Mouse (Mus musculus) C2C12 (cell line): Measurements from ENCODE around the gene Fam107b. TPM values are rescaled to one million over a fixed set of nuclear protein-coding genes. Genes with fewer than 3 reads are reported as not detected.

Experiments
- H3K27me3 ChIP-seq: one replicate; pipeline ENCODE4 v1.6.1; 2011; ENCODE audit not compliant: control insufficient read depth, insufficient read depth, insufficient read length
- H3K36me3 ChIP-seq: one replicate; pipeline ENCODE4 v1.6.1; 2011; ENCODE audit not compliant: control insufficient read depth, insufficient read depth
- H3K4me3 ChIP-seq: one replicate; pipeline ENCODE4 v1.5.1; 2011; ENCODE audit warnings: mild to moderate bottlenecking, control low read depth; ENCODE audit not compliant: poor library complexity, insufficient read depth, severe bottlenecking
- H3K79me2 ChIP-seq: one replicate; pipeline ENCODE4 v1.6.1; 2011; ENCODE audit not compliant: control insufficient read depth, insufficient read depth
- H3K79me3 ChIP-seq: one replicate; pipeline ENCODE4 v1.6.1; 2011; ENCODE audit warnings: low read depth, control low read depth
- H3ac ChIP-seq: one replicate; pipeline ENCODE3; 2011; ENCODE audit warnings: low read depth; ENCODE audit not compliant: control insufficient read depth, insufficient read length
- CEBPB ChIP-seq: IDR thresholded peaks from one replicate; pipeline ENCODE4 v1.6.1; 2011; ENCODE audit warnings: low read depth, mild to moderate bottlenecking, control low read depth, moderate library complexity
- CTCF ChIP-seq: IDR thresholded peaks from one replicate; pipeline ENCODE4 v1.5.1; 2011; ENCODE audit not compliant: control insufficient read depth, insufficient read depth, insufficient read length
- FOSL1 ChIP-seq: IDR thresholded peaks from one replicate; pipeline ENCODE4 v1.8.0; 2011; ENCODE audit warnings: mild to moderate bottlenecking, low read length; ENCODE audit not compliant: poor library complexity, insufficient read depth, severe bottlenecking
- MAX ChIP-seq: IDR thresholded peaks from one replicate; pipeline ENCODE4 v1.6.1; 2011; ENCODE audit warnings: mild to moderate bottlenecking, control low read depth
- MYOD1 ChIP-seq: IDR thresholded peaks from one replicate; pipeline ENCODE4 v1.6.1; 2011; ENCODE audit warnings: low read depth; ENCODE audit not compliant: control insufficient read depth, insufficient read length
- MYOG ChIP-seq: IDR thresholded peaks from one replicate; pipeline ENCODE4 v1.6.1; 2011; ENCODE audit not compliant: control insufficient read depth, insufficient read length; ENCODE audit errors: extremely low read depth
- USF1 ChIP-seq: IDR thresholded peaks from one replicate; pipeline ENCODE4 v1.6.1; 2011; ENCODE audit warnings: low read depth, mild to moderate bottlenecking, control low read depth, moderate library complexity
- polyA plus RNA-seq: library from polyadenylated mRNA; unstranded; fragments of >200 nt; fragmentation: generic; extraction: Trizol; gene quantifications from one replicate; pipeline ENCODE4 v1.2.1, GENCODE M21; 2012; ENCODE audit warnings: missing spikeins

Fam107b gene
- polyA plus RNA-seq, 1 experiment: 16.6 TPM

DNA sequence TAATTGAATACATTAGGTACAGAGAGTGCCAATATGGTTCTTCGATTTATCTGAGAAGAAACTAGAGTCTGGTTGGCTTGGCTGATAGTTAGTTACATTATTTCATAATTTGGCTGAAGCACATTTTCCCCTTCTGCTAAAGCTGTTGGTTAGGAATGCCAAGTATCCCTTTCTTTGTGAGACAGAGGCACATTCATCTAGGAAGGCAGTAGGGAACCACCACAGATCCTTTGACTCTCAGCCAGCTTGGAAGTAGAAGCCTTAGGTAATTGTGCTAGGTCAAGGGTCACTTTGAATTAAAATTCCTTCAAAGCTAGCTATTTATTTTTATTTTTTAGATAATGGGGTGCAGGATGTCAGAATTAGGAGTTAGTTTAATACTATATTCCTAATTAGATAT, 105.2 kb downstream of the Fam107b start:
- Histone ChIP-seq H3K27me3 (no peaks in the 10 kb centered on the region), H3K4me3 (no peak overlapping the region)

DNA sequence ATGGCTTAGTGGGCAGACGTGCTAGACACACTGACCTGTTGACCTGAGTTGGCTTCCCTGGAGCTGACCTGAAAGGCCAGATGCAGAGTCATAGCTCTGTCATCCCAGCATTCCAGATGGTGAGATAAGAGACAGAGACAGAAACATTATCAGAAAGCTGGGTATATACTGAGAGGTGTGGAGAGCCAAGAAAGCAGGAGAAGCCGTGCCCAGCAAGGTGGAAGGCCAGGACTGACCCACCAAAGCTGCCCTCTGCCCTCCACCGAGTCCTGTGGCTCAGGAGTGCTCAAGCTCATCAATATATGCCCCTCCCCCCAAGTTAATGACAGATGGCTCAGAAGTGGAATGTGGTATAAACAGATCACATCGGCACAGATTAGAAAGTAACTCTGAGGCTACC, 112.4 kb downstream of the Fam107b start:
- H3K79me2 ChIP-seq: no peaks in the 10 kb centered on the region
- no peak overlapping the region for H3ac ChIP-seq
- no peaks in the 10 kb centered on the region for H3K27me3 ChIP-seq
- TF ChIP-seq CTCF (no peak), MYOG (no peak), FOSL1 (no peak), CEBPB (no peak), MAX (no peak), MYOD1 (no peak), USF1 (no peak)
- H3K36me3 ChIP-seq: no peaks in the 10 kb centered on the region
- no peaks in the 10 kb centered on the region for H3K79me3 ChIP-seq
- H3K4me3 ChIP-seq: no peak overlapping the region

More for the DNA sequence above, 105.2 kb downstream of the Fam107b start:
- no peak for TF ChIP-seq CTCF
- TF ChIP-seq MYOD1: no peak
- TF ChIP-seq FOSL1: no peak
- TF ChIP-seq MAX: no peak
- no peak for TF ChIP-seq USF1
- TF ChIP-seq CEBPB: no peak
- no peak for TF ChIP-seq MYOG
- H3K79me3 ChIP-seq: no peaks in the 10 kb centered on the region
- no peaks in the 10 kb centered on the region for H3K79me2 ChIP-seq
- no peak overlapping the region for H3ac ChIP-seq
- H3K36me3 ChIP-seq: no peaks in the 10 kb centered on the region

DNA sequence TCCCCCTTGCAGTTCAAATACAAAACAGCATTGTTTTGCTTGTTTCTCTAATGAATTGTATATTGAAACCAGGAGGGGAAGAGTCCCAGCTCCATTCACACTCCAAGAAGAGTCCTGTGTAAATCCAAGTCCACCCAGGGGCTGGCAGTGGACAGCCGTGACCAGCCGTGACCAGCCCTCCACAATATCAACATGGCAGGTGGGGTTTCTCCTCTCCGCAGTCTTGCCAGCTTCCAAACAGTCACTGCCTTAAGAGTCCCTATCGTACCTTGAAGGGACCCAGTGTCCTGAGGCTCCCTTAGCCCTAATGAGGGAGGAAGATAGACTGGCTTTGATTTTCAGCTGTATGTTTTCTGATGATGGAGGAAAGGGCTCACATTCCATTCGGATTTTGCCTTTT, 113.1 kb downstream of the Fam107b start:
- no peaks in the 10 kb centered on the region for H3K27me3 ChIP-seq
- no peaks in the 10 kb centered on the region for H3K79me2 ChIP-seq
- H3ac ChIP-seq: no peak overlapping the region
- no peak overlapping the region for H3K4me3 ChIP-seq
- no peaks in the 10 kb centered on the region for H3K36me3 ChIP-seq
- no peaks in the 10 kb centered on the region for H3K79me3 ChIP-seq
- no peak for TF ChIP-seq MYOG
- TF ChIP-seq CEBPB: no peak

DNA sequence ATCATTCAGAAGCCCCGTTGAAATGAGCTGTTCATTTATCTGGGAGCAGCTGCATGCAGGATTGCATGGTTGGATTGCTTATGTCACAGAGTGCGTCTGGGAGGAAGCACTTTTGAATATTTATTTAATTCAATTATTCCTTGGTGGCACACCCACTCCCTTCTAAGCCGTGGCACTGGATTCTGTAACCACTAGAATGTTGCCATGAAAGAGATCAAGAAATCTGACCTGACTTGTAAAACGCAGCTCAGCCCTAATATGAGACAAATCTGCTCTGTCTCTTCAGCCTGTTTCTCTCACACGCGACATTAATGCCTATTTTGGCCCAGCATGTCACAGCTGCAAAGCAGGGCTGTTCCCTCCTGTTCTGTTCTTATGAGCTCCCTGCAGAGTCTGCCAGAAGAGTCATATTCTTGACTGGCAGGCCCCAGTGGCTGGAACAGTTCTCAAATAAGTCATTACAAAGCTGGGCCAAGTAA, 113.5 kb downstream of the Fam107b start:
- H3K27me3 ChIP-seq: no peaks in the 10 kb centered on the region
- H3ac ChIP-seq: no peak overlapping the region
- TF ChIP-seq MYOD1 (peak; percentile 38), CEBPB (no peak)
- H3K4me3 ChIP-seq: no peak overlapping the region
- H3K79me3 ChIP-seq: no peaks in the 10 kb centered on the region
- no peaks in the 10 kb centered on the region for H3K36me3 ChIP-seq
- no peaks in the 10 kb centered on the region for H3K79me2 ChIP-seq

DNA sequence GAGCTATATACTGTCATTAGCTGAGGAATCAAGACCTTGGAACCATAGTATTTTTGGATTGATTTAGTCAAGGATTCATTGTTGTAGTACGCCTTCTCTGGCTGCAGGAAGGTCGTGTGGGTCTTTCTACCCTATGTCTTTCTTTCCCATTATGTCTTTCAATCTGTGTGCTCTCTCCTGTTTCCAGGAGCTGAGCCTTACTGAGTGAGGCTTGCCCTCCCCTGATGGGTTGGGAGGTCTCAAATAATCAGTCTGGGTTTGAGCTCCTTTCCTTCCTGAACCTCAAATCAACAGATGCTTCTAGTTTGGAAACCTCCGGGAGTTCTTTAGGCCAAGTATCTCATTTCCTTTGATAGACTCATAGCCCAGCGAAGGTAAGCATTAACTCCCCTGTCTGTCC, 119.9 kb downstream of the Fam107b start:
- no peaks in the 10 kb centered on the region for H3K36me3 ChIP-seq

DNA sequence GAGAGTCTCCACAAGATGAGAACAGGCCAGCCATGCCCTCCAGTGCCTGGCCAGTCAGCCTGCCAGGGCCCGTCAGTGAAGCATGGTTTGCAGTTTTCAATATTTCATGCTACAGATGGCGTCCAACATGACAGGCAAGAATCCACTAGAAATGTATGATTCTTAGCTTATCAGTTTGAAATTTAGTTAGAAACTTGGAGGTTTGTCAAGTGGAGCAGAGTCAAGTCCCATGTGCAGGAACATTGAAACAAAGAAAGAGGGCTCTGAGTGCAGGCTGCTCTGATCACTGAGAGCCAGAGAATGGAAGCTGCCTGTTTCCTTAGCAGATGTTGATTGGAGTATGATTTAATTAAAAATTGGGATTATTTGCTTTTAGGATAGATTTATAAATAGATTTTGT, 122.5 kb downstream of the Fam107b start:
- no peak for TF ChIP-seq MYOD1
- no peak for TF ChIP-seq FOSL1
- TF ChIP-seq MYOG: no peak
- TF ChIP-seq MAX: no peak
- no peak for TF ChIP-seq USF1
- no peak for TF ChIP-seq CEBPB
- TF ChIP-seq CTCF: no peak
- Histone ChIP-seq H3K27me3 (no peaks in the 10 kb centered on the region), H3K4me3 (no peak overlapping the region), H3K79me2 (no peaks in the 10 kb centered on the region), H3ac (no peak overlapping the region), H3K36me3 (no peaks in the 10 kb centered on the region), H3K79me3 (no peaks in the 10 kb centered on the region)

More for the DNA sequence above, 119.9 kb downstream of the Fam107b start:
- no peaks in the 10 kb centered on the region for H3K79me3 ChIP-seq
- H3K27me3 ChIP-seq: no peaks in the 10 kb centered on the region
- TF ChIP-seq CTCF (no peak), MYOG (no peak)
- H3K79me2 ChIP-seq: no peaks in the 10 kb centered on the region
- H3K4me3 ChIP-seq: no peak overlapping the region
- H3ac ChIP-seq: no peak overlapping the region
